Mouse (Mus musculus) liver, embryonic 16.5 days (tissue): ENCODE measurements at regions not wholly inside any gene's neighbourhood (a gene's known extent, or its start where the extent isn't known, plus 50 kb on each side); places are given as distances from the start of the nearest gene placed in this dataset.

ENCODE experiments used
- ATAC-seq: fragments of 200-750 bp; cut with Nextera tagmentation; 2 replicates; pipeline ENCODE4 v1.8.0; 2017; ENCODE audit warnings: low read depth, mild to moderate bottlenecking, moderate number of reproducible peaks, moderate library complexity
- H3K27ac ChIP-seq: fragments of 300-500 bp; sonication (generic); 2 replicates; pipeline ENCODE4 v1.5.1; 2014; ENCODE audit warnings: mild to moderate bottlenecking, low read length
- H3K27me3 ChIP-seq: fragments of 300-500 bp; sonication (generic); 2 replicates; pipeline ENCODE4 v1.6.1; 2014; ENCODE audit warnings: low read depth, low read length, mixed read lengths; ENCODE audit not compliant: control insufficient read depth, insufficient read depth
- H3K36me3 ChIP-seq: fragments of 300-500 bp; sonication (generic); 2 replicates; pipeline ENCODE4 v1.6.1; 2014; ENCODE audit warnings: mild to moderate bottlenecking; ENCODE audit not compliant: control insufficient read depth, insufficient read depth
- H3K4me1 ChIP-seq: fragments of 300-500 bp; sonication (generic); 2 replicates; pipeline ENCODE4 v1.6.1; 2014; ENCODE audit warnings: low read depth, low read length, mixed read lengths; ENCODE audit not compliant: control insufficient read depth
- H3K4me2 ChIP-seq: fragments of 300-500 bp; sonication (generic); 2 replicates; pipeline ENCODE4 v1.6.1; 2014; ENCODE audit warnings: low read depth, low read length, mixed read lengths
- H3K4me3 ChIP-seq: fragments of 300-500 bp; sonication (generic); 2 replicates; pipeline ENCODE4 v1.5.1; 2014; ENCODE audit warnings: low read depth, mild to moderate bottlenecking, low read length
- H3K9ac ChIP-seq: fragments of 300-500 bp; sonication (generic); 2 replicates; pipeline ENCODE4 v1.6.1; 2014; ENCODE audit warnings: low read depth, low read length
- H3K9me3 ChIP-seq: fragments of 300-500 bp; sonication (generic); replicated peaks from 2 replicates; pipeline ENCODE4 v1.6.1; 2016; ENCODE audit warnings: low read length; ENCODE audit not compliant: control insufficient read depth
- WGBS: fragments of 180-500 bp; shearing (Covaris S2); extraction: QIAGEN DNeasy Blood & Tissue Kit; methylation state at CpG from one replicate; pipeline ENCODE4 v1.1.7; 2014; ENCODE audit not compliant: insufficient replicate concordance; 5-methylcytosine and 5-hydroxymethylcytosine counted together

DNA sequence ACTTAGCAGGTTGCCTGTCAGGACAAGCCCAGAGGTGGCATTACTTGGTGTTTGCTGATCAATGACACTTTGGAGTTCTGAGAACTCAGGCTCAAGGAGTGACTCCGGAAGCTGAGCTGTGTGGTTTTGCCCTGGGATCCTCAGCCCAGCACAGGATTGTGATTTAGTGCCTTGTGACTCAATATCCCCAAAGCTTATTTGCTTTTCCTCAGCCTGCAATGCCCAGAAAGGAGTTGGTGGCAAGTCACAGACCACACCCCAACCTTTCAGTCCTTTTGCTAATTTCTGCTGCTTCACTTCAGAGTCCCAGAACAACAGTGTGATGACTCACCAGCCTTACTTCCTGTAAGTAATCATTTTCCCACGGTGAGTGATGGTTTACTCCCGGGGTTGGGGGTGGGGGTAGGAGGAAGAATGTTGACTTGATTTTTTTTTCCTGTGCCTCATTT, 198.5 kb upstream of the Marcks start:
- H3K9me3 ChIP-seq, result no peaks in the 10 kb centered on the region
- H3K4me1 ChIP-seq, result no peaks in the 10 kb centered on the region
- H3K27me3 ChIP-seq, result no peaks in the 10 kb centered on the region
- no peaks in the 10 kb centered on the region for H3K36me3 ChIP-seq
- H3K9ac ChIP-seq, result no peak overlapping the region
- ATAC-seq, result peak; percentile 64
- no peak overlapping the region for H3K4me3 ChIP-seq
- H3K4me2 ChIP-seq, result no peak overlapping the region
- WGBS, result 4% methylated on average over 3 of the region's 3 CpGs
- no peak overlapping the region for H3K27ac ChIP-seq

GRCm38 (mm10) chr10:37335148-37335547, 196.4 kb upstream of the Marcks start:
- Histone ChIP-seq H3K4me2 (no peak overlapping the region), H3K27me3 (no peaks in the 10 kb centered on the region), H3K9me3 (no peaks in the 10 kb centered on the region), H3K4me1 (no peaks in the 10 kb centered on the region), H3K9ac (no peak overlapping the region), H3K36me3 (no peaks in the 10 kb centered on the region), H3K27ac (no peak overlapping the region), H3K4me3 (no peak overlapping the region)
- WGBS, result 40% methylated on average over 3 of the region's 3 CpGs
- no peak for ATAC-seq

DNA sequence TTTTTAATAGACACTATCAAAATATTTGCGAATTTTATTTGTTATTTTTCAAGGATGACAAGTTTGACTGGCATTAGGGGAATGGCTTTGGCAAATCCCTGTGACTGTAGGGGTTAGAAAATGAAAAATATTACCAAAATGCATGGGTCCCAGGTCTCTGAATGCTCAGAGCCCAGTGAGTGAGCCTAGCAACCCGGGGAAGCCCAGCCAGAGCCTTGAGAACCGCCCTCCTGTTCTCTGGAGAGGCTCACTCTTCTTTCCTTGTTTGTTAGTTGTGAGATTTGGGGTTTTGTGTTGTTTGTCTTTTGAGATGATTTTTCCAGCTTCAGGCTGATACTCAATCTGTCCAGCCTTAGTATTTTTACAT, 187.4 kb upstream of the Marcks start:
- no peaks in the 10 kb centered on the region for H3K27me3 ChIP-seq
- no peak for ATAC-seq
- WGBS, result 40% methylated on average over 3 of the region's 3 CpGs
- H3K4me3 ChIP-seq, result no peak overlapping the region
- H3K4me2 ChIP-seq, result 0 out of 2 replicates have a peak overlapping the region, but pooled peaks have one; percentile 9
- no peaks in the 10 kb centered on the region for H3K36me3 ChIP-seq
- H3K27ac ChIP-seq, result peak overlapping the region; percentile 65; the same call in 1 of the 2 replicates
- no peak overlapping the region for H3K9ac ChIP-seq
- no peaks in the 10 kb centered on the region for H3K9me3 ChIP-seq
- H3K4me1 ChIP-seq, result no peaks in the 10 kb centered on the region; the same call in 1 of the 2 replicates

GRCm38 (mm10) chr10:37325514-37326167, 186.9 kb upstream of the Marcks start:
- H3K9ac ChIP-seq, result no peak overlapping the region
- no peaks in the 10 kb centered on the region for H3K36me3 ChIP-seq
- no peak overlapping the region for H3K4me3 ChIP-seq
- no peaks in the 10 kb centered on the region for H3K9me3 ChIP-seq
- ATAC-seq, result peak; percentile 84
- 0 out of 2 replicates have a peak overlapping the region, but pooled peaks have one; percentile 9 for H3K4me2 ChIP-seq
- 20% methylated on average over 6 of the region's 6 CpGs for WGBS
- no peaks in the 10 kb centered on the region for H3K27me3 ChIP-seq
- H3K27ac ChIP-seq, result peak overlapping the region; percentile 46
- H3K4me1 ChIP-seq, result no peaks in the 10 kb centered on the region; the same call in 1 of the 2 replicates

DNA sequence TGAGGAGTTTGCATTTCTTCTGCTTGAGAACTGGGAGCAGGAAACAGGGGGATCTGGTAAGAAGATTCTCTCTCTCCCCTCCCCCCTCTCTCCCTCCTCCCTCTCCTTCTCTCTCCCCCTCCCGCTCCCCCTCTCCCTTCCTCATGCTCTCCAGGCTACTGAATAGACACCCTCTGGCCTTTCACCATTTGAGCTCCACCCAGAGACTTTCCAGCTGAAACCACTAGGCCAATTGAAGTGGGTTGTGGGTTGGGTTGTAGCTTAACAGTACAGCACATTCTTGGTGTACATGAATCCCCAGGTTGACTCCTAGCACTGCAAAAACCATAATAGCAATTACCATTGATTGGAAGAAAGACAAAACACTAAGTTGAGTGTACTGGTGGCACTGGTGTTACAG, 185.0 kb upstream of the Marcks start:
- ATAC-seq, result no peak
- H3K4me3 ChIP-seq, result no peak overlapping the region
- no peaks in the 10 kb centered on the region for H3K9me3 ChIP-seq
- no peaks in the 10 kb centered on the region; the same call in 1 of the 2 replicates for H3K4me1 ChIP-seq
- H3K27me3 ChIP-seq, result no peaks in the 10 kb centered on the region
- no peaks in the 10 kb centered on the region for H3K36me3 ChIP-seq
- H3K4me2 ChIP-seq, result no peak overlapping the region
- H3K9ac ChIP-seq, result no peak overlapping the region
- WGBS, result 40% methylated on average over 1 of the region's 1 CpGs
- no peak overlapping the region for H3K27ac ChIP-seq

DNA sequence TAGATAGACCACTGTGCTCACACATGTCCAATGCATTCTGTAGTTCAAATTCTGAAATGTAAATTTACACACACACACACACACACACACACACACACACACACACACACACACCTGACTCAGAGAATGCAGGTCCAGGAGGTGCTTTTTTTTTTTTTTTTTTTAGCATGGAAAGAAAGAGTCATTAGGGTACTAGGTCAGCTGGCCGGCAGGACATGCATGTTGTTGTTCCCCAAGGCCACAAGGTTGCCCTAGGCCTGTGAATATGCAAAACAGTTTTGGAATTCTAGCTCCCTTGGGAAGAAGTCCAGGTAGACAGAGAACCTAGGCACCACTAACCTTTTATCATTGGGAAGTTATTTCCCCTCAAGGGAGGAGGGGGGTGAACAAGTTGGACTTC, 184.1 kb upstream of the Marcks start:
- Histone ChIP-seq H3K9me3 (no peaks in the 10 kb centered on the region), H3K9ac (no peak overlapping the region), H3K4me2 (no peak overlapping the region), H3K4me1 (no peaks in the 10 kb centered on the region; the same call in 1 of the 2 replicates), H3K4me3 (no peak overlapping the region), H3K36me3 (no peaks in the 10 kb centered on the region), H3K27ac (no peak overlapping the region), H3K27me3 (no peaks in the 10 kb centered on the region)
- WGBS, result 52% methylated on average over 1 of the region's 1 CpGs
- ATAC-seq, result no peak

DNA sequence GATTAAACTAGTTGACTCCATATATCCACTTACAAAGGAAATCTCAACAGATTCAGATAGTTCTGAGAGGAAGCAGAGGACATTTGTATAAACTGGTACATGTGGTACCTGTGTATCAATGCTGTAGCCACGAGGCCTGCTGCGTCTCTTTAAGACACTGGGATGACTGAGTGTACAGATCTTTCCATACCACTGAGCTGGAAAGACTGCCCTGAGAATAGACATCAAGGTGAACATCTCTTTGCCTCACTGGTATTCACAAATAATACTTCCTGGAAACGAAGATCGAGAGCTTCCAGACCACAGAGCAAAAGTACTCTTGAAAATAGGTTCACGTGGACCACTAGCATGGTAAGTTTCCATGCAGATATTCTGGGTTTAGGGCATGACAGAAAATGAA, 183.6 kb upstream of the Marcks start:
- no peak overlapping the region for H3K4me2 ChIP-seq
- H3K27ac ChIP-seq, result no peak overlapping the region
- no peak overlapping the region for H3K4me3 ChIP-seq
- no peak for ATAC-seq
- no peaks in the 10 kb centered on the region for H3K36me3 ChIP-seq
- no peaks in the 10 kb centered on the region for H3K9me3 ChIP-seq
- H3K9ac ChIP-seq, result no peak overlapping the region
- H3K4me1 ChIP-seq, result no peaks in the 10 kb centered on the region; the same call in 1 of the 2 replicates
- H3K27me3 ChIP-seq, result no peaks in the 10 kb centered on the region
- WGBS, result 69% methylated on average over 5 of the region's 5 CpGs

- no peaks in the 10 kb centered on the region for H3K36me3 ChIP-seq
- no peaks in the 10 kb centered on the region for H3K4me1 ChIP-seq
- no peaks in the 10 kb centered on the region for H3K27me3 ChIP-seq
- no peak overlapping the region for H3K4me2 ChIP-seq
- H3K9ac ChIP-seq, result no peak overlapping the region
- ATAC-seq, result peak; percentile 47
- 47% methylated on average over 3 of the region's 3 CpGs for WGBS
- H3K9me3 ChIP-seq, result no peaks in the 10 kb centered on the region
- no peak overlapping the region for H3K4me3 ChIP-seq
- H3K27ac ChIP-seq, result no peak overlapping the region
Observed at GRCm38 (mm10) chr10:37321171-37321570, 182.5 kb upstream of the Marcks start.

DNA sequence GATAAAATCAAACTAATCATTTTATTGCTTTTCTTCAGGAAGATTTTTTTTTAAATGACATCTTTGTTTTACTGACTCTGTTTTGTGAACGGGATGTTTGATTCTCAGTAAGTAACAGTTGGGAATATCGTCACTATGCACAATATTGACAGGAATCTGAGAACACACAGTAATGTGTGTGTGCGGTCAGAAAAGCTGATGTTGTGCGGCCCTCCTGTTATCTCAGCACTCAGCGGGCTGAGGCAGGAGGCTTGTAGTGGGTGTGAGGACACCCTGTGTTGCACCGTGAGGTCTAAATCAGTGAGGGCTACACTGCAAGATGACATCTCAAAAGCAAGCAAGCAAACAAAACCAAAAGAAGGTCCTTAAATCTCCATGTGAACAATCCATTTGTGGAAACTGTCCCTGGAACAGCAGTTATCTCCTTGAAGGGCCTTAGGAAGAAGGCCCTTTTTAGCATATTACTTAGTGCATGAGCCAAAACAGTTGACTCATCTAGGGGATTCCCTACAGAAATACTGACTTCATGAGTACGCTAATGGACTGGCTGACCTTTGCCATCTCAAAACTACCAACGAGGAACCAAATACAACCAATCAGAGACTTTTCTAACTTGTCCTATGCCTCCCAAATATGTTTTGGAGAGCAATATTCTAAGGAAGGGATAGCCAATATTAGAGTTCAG, 181.2 kb upstream of the Marcks start:
- Histone ChIP-seq H3K27ac (no peak overlapping the region), H3K27me3 (no peaks in the 10 kb centered on the region), H3K4me2 (no peak overlapping the region), H3K9ac (no peak overlapping the region), H3K4me1 (no peaks in the 10 kb centered on the region), H3K9me3 (no peaks in the 10 kb centered on the region), H3K36me3 (no peaks in the 10 kb centered on the region), H3K4me3 (no peak overlapping the region)
- no peak for ATAC-seq
- 64% methylated on average over 8 of the region's 8 CpGs for WGBS
